Mouse (Mus musculus) C2C12 (cell line): Measurements from ENCODE around the gene A630001G21Rik. TPM values are rescaled to one million over a fixed set of nuclear protein-coding genes. Genes with fewer than 3 reads are reported as not detected.

Experiments
- H3K27me3 ChIP-seq: one replicate; pipeline ENCODE4 v1.6.1; 2011; ENCODE audit not compliant: control insufficient read depth, insufficient read depth, insufficient read length
- H3K36me3 ChIP-seq: one replicate; pipeline ENCODE4 v1.6.1; 2011; ENCODE audit not compliant: control insufficient read depth, insufficient read depth
- H3K4me3 ChIP-seq: one replicate; pipeline ENCODE4 v1.5.1; 2011; ENCODE audit warnings: mild to moderate bottlenecking, control low read depth; ENCODE audit not compliant: poor library complexity, insufficient read depth, severe bottlenecking
- H3K79me2 ChIP-seq: one replicate; pipeline ENCODE4 v1.6.1; 2011; ENCODE audit not compliant: control insufficient read depth, insufficient read depth
- H3K79me3 ChIP-seq: one replicate; pipeline ENCODE4 v1.6.1; 2011; ENCODE audit warnings: low read depth, control low read depth
- H3ac ChIP-seq: one replicate; pipeline ENCODE3; 2011; ENCODE audit warnings: low read depth; ENCODE audit not compliant: control insufficient read depth, insufficient read length
- CEBPB ChIP-seq: IDR thresholded peaks from one replicate; pipeline ENCODE4 v1.6.1; 2011; ENCODE audit warnings: low read depth, mild to moderate bottlenecking, control low read depth, moderate library complexity
- CTCF ChIP-seq: IDR thresholded peaks from one replicate; pipeline ENCODE4 v1.5.1; 2011; ENCODE audit not compliant: control insufficient read depth, insufficient read depth, insufficient read length
- FOSL1 ChIP-seq: IDR thresholded peaks from one replicate; pipeline ENCODE4 v1.8.0; 2011; ENCODE audit warnings: mild to moderate bottlenecking, low read length; ENCODE audit not compliant: poor library complexity, insufficient read depth, severe bottlenecking
- MAX ChIP-seq: IDR thresholded peaks from one replicate; pipeline ENCODE4 v1.6.1; 2011; ENCODE audit warnings: mild to moderate bottlenecking, control low read depth
- MYOD1 ChIP-seq: IDR thresholded peaks from one replicate; pipeline ENCODE4 v1.6.1; 2011; ENCODE audit warnings: low read depth; ENCODE audit not compliant: control insufficient read depth, insufficient read length
- MYOG ChIP-seq: IDR thresholded peaks from one replicate; pipeline ENCODE4 v1.6.1; 2011; ENCODE audit not compliant: control insufficient read depth, insufficient read length; ENCODE audit errors: extremely low read depth
- USF1 ChIP-seq: IDR thresholded peaks from one replicate; pipeline ENCODE4 v1.6.1; 2011; ENCODE audit warnings: low read depth, mild to moderate bottlenecking, control low read depth, moderate library complexity
- polyA plus RNA-seq: library from polyadenylated mRNA; unstranded; fragments of >200 nt; fragmentation: generic; extraction: Trizol; gene quantifications from one replicate; pipeline ENCODE4 v1.2.1, GENCODE M21; 2012; ENCODE audit warnings: missing spikeins

A630001G21Rik gene
- polyA plus RNA-seq, 1 experiment = 0.08 TPM

- Histone ChIP-seq H3ac (no peak overlapping the region), H3K4me3 (no peak overlapping the region), H3K79me3 (no peaks in the 10 kb centered on the region), H3K27me3 (no peaks in the 10 kb centered on the region), H3K79me2 (no peaks in the 10 kb centered on the region), H3K36me3 (no peaks in the 10 kb centered on the region)
- TF ChIP-seq USF1 = no peak
- TF ChIP-seq CEBPB = no peak
- TF ChIP-seq FOSL1 = no peak
- TF ChIP-seq CTCF = no peak
These were observed 58.1 kb downstream of the A630001G21Rik start for GRCm38 (mm10) chr1:85720220-85720893.

GRCm38 (mm10) chr1:85719049-85719448 is 59.4 kb downstream of the A630001G21Rik start:
- no peak for TF ChIP-seq CTCF
- no peak for TF ChIP-seq MAX
- no peak for TF ChIP-seq MYOG
- TF ChIP-seq FOSL1 = no peak
- no peak for TF ChIP-seq USF1
- TF ChIP-seq MYOD1 = no peak
- no peak for TF ChIP-seq CEBPB
- Histone ChIP-seq H3K79me3 (no peaks in the 10 kb centered on the region), H3K79me2 (no peaks in the 10 kb centered on the region), H3K36me3 (no peaks in the 10 kb centered on the region), H3K4me3 (no peak overlapping the region), H3ac (no peak overlapping the region), H3K27me3 (no peaks in the 10 kb centered on the region)

- TF ChIP-seq MYOD1 = no peak
- TF ChIP-seq USF1 = no peak
- TF ChIP-seq CTCF = no peak
- TF ChIP-seq CEBPB = no peak
- TF ChIP-seq MYOG = no peak
- TF ChIP-seq FOSL1 = no peak
- TF ChIP-seq MAX = no peak
- no peaks in the 10 kb centered on the region for H3K36me3 ChIP-seq
- H3ac ChIP-seq = no peak overlapping the region
- no peaks in the 10 kb centered on the region for H3K79me3 ChIP-seq
- no peak overlapping the region for H3K4me3 ChIP-seq
- no peaks in the 10 kb centered on the region for H3K79me2 ChIP-seq
- no peaks in the 10 kb centered on the region for H3K27me3 ChIP-seq
These were observed 61.9 kb downstream of the A630001G21Rik start for GRCm38 (mm10) chr1:85716447-85717027.

- TF ChIP-seq MYOD1 (no peak), FOSL1 (no peak), USF1 (no peak), CEBPB (no peak), MAX (no peak), MYOG (no peak), CTCF (no peak)
- Histone ChIP-seq H3K79me2 (no peaks in the 10 kb centered on the region), H3K27me3 (no peaks in the 10 kb centered on the region), H3K36me3 (no peaks in the 10 kb centered on the region), H3K4me3 (no peak overlapping the region), H3K79me3 (no peaks in the 10 kb centered on the region), H3ac (no peak overlapping the region)
These were observed 63.9 kb downstream of the A630001G21Rik start for GRCm38 (mm10) chr1:85714501-85714900.

- Histone ChIP-seq H3K79me2 (no peaks in the 10 kb centered on the region), H3K36me3 (no peaks in the 10 kb centered on the region), H3K27me3 (no peaks in the 10 kb centered on the region), H3K4me3 (no peak overlapping the region), H3K79me3 (no peaks in the 10 kb centered on the region), H3ac (no peak overlapping the region)
- TF ChIP-seq CEBPB (no peak), FOSL1 (no peak), MYOD1 (no peak), MYOG (no peak), MAX (no peak), CTCF (no peak), USF1 (no peak)
These were observed 71.7 kb downstream of the A630001G21Rik start for GRCm38 (mm10) chr1:85706754-85707153.

GRCm38 (mm10) chr1:85705552-85705951 is 72.9 kb downstream of the A630001G21Rik start:
- Histone ChIP-seq H3K4me3 (no peak overlapping the region), H3K79me2 (no peaks in the 10 kb centered on the region), H3K27me3 (no peaks in the 10 kb centered on the region), H3ac (no peak overlapping the region), H3K36me3 (no peaks in the 10 kb centered on the region), H3K79me3 (no peaks in the 10 kb centered on the region)
- TF ChIP-seq CTCF (no peak), FOSL1 (no peak), USF1 (no peak), MAX (no peak), CEBPB (no peak), MYOD1 (no peak), MYOG (no peak)
